Mouse (Mus musculus) ovary, postnatal 36 days (tissue): ENCODE data around the gene 2310061I04Rik.

ENCODE experiments used
- DNase-seq: peaks from one replicate; pipeline ENCODE4 v3.0.0; 2022; ENCODE audit warnings: low spot score, mixed read lengths

2310061I04Rik gene

GRCm38 (mm10) chr17:35915538-35916296 lies 18.5 kb upstream of the 2310061I04Rik start:
- DNase-seq: no peak

GRCm38 (mm10) chr17:35914975-35915374 lies 17.7 kb upstream of the 2310061I04Rik start:
- DNase-seq: no peak

GRCm38 (mm10) chr17:35909919-35910369 lies 12.7 kb upstream of the 2310061I04Rik start, which contains the start of gene Atat1:
Atat1 (minus strand) TSS chr17:35910075.
- peak; percentile 93 for DNase-seq

GRCm38 (mm10) chr17:35909186-35909918 lies 12.1 kb upstream of the 2310061I04Rik start:
- no peak for DNase-seq

- no peak for DNase-seq
Observed at GRCm38 (mm10) chr17:35907609-35908008, 10.4 kb upstream of the 2310061I04Rik start.

- no peak for DNase-seq
Observed at GRCm38 (mm10) chr17:35905587-35905986, 8.4 kb upstream of the 2310061I04Rik start.

- DNase-seq: no peak
Observed at GRCm38 (mm10) chr17:35903992-35904355, 6.7 kb upstream of the 2310061I04Rik start.

GRCm38 (mm10) chr17:35903343-35903991 lies 6.2 kb upstream of the 2310061I04Rik start:
- DNase-seq: no peak

- no peak for DNase-seq
Observed at GRCm38 (mm10) chr17:35900636-35901035, 3.4 kb upstream of the 2310061I04Rik start.

GRCm38 (mm10) chr17:35897644-35898573 lies 678 bp upstream of the 2310061I04Rik start:
- no peak for DNase-seq

GRCm38 (mm10) chr17:35887725-35888124 lies 9.5 kb downstream of the 2310061I04Rik start:
- no peak for DNase-seq

- DNase-seq: no peak
Observed at GRCm38 (mm10) chr17:35883777-35884176, 13.5 kb downstream of the 2310061I04Rik start.

GRCm38 (mm10) chr17:35882924-35883323 lies 14.3 kb downstream of the 2310061I04Rik start:
- no peak for DNase-seq

- peak; percentile 93 for DNase-seq
Observed at GRCm38 (mm10) chr17:35879245-35880057, 17.8 kb downstream of the 2310061I04Rik start, which contains the start of gene Dhx16. Dhx16 (plus strand) TSS chr17:35879819.

GRCm38 (mm10) chr17:35874721-35875120 lies 22.5 kb downstream of the 2310061I04Rik start:
- no peak for DNase-seq

- DNase-seq: peak; percentile 89
Observed at GRCm38 (mm10) chr17:35873774-35874519, 23.3 kb downstream of the 2310061I04Rik start.

GRCm38 (mm10) chr17:35870884-35871696 lies 26.1 kb downstream of the 2310061I04Rik start:
- DNase-seq: no peak

GRCm38 (mm10) chr17:35870151-35870883 lies 26.9 kb downstream of the 2310061I04Rik start:
- DNase-seq: peak; percentile 39
